Mouse (Mus musculus) retina, embryonic 14.5 days (tissue): ENCODE measurements around the gene Taf9.

Experiments
- DNase-seq: peaks from one replicate; pipeline ENCODE4 v3.0.0-alpha.2; 2015; ENCODE audit warnings: low spot score

Gene Taf9

GRCm38 (mm10) chr13:100651439-100652186, at the start of gene Taf9:
TSS of gene Taf9 (plus strand) at chr13:100651579.
- no peak for DNase-seq

DNA sequence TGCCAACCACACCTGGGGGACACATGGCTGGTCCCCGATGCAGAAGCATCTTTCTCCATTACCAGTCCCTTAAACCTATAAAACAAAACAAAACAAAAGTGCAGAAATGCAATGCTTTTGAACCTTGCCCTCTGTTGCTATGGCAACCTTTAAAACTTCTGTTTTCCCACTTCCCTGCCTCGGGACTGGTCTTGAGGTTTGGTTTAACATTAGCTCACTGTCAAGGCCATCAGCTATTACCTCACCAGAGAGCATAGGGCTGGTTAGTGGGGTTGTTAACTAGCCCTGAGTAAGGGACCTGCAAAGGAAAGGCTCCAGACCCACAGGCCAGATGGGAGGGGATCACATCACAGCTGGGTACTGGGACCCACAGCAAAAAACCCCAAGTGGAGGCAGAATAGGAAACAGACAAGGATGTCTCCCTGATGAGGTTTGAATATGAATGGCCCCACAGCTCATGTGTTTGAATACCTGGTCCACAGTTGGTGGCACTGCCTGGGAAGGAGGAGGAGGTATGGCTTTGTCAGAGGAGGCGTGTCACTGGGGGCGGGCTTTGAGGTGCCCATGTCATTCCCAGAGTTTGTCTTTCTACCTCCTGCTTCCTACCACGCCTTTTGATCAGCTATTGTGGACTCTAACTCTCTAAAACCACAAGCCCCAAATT, 49.0 kb upstream of the Taf9 start:
- DNase-seq = no peak

DNA sequence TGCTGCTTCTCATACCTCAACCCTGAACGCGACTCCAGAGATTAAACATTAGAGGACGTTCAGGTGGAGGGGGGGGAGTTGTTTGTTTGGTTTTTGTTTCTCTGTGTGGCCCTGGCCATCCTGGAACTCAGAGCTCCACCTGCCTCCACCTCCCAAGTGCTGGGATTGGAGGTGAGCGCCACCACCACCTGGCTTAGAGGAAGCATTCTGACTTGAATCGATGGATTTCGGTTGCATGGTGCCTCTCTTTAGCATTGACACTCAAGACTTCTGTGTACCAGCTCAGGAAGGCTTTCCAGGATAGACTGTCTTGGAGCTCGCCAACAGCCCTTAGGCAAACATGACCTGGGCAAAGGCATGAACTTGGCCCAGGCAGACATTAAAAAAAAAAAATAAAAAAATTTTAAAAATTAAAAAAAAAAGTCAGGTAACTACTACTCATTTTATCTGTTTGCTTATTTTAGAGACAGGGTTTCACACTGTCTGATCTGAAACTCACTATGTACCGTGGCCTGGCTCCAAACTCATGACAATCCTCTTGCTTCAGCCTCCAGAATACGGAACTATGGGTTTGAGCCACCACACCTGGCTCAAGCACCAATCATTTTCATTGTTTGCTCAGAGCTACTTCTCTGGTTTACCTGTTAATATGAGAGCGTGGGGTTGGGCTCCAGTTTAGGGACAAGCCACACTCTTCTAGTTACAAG, 48.2 kb upstream of the Taf9 start:
- DNase-seq = no peak

- DNase-seq = no peak
Measured at GRCm38 (mm10) chr13:100603738-100604095, 47.7 kb upstream of the Taf9 start.

- DNase-seq = no peak
Measured at GRCm38 (mm10) chr13:100605845-100606244, 45.5 kb upstream of the Taf9 start.

DNA sequence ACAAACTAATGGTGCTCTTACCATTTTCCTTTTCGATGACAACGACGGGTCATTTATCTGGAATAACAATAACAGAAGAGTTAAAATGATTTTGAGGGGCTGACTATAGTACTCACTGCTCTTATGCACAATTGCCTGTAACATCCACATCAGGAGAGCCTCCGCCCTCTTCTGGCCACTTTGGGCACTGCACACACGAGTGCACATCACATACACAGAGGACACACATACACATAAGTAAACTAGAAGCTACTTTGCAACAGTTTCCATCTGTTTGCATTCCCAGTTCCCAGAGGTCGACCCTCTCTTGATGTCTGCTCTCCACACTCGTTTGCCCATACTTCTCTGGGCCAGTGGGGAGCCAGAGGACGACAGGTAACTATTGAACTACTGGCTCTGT, 43.6 kb upstream of the Taf9 start:
- no peak for DNase-seq

GRCm38 (mm10) chr13:100611266-100611665, 40.1 kb upstream of the Taf9 start:
- no peak for DNase-seq

- DNase-seq = no peak
Measured at GRCm38 (mm10) chr13:100612251-100612650, 39.1 kb upstream of the Taf9 start.

DNA sequence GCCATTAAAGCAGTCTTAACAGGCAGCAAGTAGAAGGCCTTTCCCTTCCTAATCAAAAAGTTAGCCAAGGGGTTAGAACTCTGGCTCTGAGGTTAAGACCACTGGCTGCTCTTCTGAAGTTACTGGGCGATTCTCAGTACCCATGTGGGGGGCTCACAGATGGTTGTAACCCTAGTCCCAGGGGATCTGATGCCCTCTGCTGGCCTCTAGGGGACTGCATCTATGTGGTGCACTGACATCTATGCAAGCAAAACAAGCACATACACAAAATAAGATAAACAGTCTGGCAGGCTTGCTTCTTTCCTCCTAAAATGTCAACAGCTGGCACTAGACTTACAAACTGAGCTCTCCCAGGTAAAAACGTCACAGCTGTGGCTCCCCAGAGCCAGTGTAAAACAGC, 38.5 kb upstream of the Taf9 start:
- DNase-seq = peak; percentile 12

- DNase-seq = peak; percentile 43
Measured at GRCm38 (mm10) chr13:100616181-100617087, 34.9 kb upstream of the Taf9 start, which contains the start of gene Marveld2. TSS of gene Marveld2 (minus strand) at chr13:100616971.

GRCm38 (mm10) chr13:100617583-100617982, 33.8 kb upstream of the Taf9 start:
- no peak for DNase-seq

- no peak for DNase-seq
Measured at GRCm38 (mm10) chr13:100622241-100622640, 29.1 kb upstream of the Taf9 start.

DNA sequence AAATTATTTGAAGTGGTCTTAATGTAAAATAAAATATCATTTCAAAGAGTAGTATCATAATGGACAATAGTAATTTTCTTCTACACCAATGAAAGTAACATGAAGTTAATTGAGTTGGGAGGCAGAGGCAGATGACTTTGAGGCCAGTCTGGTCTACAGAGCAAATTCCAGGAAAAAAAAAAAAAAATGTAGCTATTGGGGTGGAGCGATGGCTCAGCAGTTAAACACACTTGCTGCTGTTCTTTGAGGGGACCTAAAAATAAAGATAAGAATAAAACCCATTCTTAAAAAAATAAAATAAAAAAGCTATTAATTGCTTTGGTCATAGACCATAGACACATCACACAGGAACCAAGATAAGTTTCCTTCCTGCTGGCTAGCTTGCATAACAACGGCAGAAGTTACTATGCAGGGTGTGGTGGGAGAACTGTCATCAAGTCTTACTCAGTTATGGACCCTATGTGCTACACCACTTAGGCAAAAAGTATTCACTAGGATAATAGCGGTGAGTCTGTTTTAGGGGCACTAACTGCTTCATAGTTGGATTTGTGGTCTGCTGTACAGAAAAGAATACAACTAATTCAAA, 17.2 kb upstream of the Taf9 start:
- DNase-seq = no peak

DNA sequence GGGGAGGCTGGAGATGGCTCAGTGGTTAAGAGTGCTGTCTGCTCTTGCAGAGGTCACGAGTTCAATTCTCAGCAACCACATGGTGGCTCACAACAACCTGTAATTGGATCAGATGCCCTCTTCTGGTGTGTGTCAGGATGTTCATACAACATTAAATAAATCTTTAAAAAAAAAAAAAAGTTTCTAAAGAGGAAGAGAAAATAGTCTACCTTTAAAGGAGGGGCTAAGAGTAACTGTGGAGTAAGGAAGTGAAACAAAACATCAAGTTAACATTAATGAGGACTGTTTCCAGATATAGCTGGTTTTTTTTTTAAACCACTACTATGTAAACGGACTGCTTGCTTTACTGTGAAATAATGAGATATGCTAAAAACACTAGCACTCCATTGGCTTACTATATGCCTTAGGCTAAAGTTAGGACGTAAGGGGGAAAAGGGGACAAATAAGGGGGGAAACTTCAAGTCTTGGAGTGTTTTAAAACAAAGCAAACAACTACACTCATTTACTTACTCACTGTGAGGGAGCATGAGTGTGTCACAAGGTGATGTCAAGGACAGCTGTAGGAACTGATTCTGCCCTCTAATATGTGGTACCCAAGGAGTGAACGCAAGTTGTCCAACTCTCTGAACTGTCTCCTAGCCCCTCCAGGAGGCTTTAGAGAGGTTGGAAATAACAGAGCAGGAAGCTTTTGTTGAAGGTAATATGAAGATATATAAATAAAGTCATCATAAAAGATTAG, 8.7 kb upstream of the Taf9 start:
- no peak for DNase-seq

- DNase-seq = no peak
Measured at GRCm38 (mm10) chr13:100648223-100648622, 3.2 kb upstream of the Taf9 start.

DNA sequence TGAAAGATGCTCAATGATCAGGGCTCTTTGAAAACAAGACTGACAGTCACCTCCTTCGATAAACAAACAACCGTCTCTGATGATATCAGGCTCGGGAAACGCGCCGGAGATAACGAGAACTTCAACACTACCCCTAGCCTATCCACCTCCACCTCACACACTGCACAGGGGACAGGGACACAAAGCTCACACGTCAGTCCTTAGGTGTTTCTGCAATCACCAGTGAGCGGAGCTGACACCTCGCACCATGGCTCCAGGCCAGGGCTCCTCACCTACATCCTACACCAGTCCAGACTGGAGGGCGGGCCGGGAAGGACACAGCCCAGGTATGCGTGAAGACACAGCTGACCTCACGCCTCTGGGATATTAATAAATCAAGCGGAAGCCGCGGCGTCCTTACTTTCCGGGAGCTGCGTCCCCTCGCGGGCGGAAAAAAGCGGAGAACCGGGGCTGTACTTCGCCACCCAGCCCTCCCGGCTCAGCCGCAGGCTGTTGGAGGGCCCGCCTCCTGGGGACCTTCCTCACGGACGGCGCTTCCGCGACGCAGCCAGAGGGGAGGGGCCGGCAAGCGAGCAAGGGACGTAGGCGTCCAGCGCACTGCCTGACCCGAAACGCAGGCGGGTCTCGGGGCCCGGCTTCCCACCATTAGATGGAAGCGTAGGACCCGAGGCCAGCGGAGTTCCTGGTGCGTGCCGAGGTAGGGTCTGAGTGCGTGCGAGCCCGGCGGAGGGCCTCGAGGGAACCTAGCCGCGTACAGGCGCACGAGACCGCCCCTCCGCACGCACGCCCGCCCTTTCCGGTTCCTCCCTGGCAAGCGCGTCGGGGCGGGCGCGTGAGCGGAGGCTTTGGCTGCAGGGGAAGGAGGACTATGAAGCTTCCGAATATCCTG, 585 bp upstream of the Taf9 start, which contains the start of the genes Ak6 and Rad17:
Ak6 (plus strand) TSS at position 430 of the 889 bp plus-strand sequence.
Rad17 (minus strand) TSS at position 502 of the 889 bp plus-strand sequence.
- DNase-seq = peak; percentile 92

DNA sequence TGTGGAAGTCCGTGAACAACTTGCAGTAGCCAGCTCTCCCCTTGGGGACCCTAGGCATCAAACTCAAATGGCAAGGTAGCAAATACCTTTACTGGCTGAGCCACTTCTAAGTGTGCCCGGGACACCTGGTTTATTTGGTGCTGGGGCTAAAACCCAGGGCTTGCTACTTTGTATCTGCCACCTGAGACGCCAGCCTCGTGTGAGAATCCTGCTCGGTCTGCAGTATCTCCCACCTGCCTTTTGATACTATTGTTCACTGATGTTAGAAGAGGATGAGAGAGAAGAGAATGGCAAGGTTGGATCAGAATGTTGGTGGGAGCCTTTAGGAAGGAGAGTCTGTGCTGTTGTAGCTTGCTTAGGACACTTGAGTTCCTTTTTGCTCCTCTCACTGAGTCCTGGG, 6.7 kb downstream of the Taf9 start:
- no peak for DNase-seq

DNA sequence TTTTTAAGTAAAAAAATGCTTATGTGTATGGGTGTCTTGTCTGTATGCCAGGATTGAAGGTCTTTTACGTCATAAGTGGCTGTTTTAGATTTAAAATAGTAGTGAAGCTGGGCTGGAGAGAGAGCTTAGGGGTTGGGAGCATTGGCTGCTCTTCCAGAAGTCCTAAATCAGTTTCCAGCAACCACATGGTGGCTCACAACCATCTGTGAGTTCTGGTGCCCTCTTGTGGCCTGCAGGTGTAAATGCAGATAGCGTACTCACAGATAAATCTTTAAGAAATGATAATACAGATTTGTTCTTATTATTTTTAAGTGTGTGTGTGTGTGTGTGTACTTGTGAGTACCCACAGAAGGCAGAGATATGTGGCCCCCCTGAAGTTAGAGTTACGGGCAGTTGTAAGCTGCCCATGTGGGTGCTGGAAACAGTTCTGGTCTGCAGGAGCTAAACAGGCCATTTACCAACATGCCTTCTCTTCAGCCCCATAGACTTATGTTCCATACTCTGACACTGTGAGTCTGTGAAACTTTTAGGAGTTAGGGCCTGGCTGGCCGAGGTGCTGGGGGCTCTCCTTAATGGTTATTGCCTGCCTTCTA, 8.6 kb downstream of the Taf9 start:
- peak; percentile 80 for DNase-seq
